Mouse (Mus musculus): ENCODE measurements around the gene Syt2.
A peak's percentile ranks its signal among the peaks of the same experiment; 100 is the strongest.

GRCm38 (mm10) chr1:134674312-134674711 lies 27.8 kb downstream of the Syt2 start:
- TF ChIP-seq CTCF (IDR thresholded peaks at IDR 0.05; ENCODE audit: extremely low read depth, insufficient read depth, insufficient read length, insufficient replicate concordance) (peak; percentile 32; the same call in 1 of the 2 replicates), POLR2A (IDR thresholded peaks at IDR 0.05; ENCODE audit: low read depth, low read length) (no peak)

Measured in spleen, adult 2 months (tissue).